Mouse (Mus musculus): ENCODE measurements at regions not wholly inside any gene's neighbourhood (a gene's known extent, or its start where the extent isn't known, plus 50 kb on each side); places are given as distances from the start of the nearest gene placed in this dataset.

DNA sequence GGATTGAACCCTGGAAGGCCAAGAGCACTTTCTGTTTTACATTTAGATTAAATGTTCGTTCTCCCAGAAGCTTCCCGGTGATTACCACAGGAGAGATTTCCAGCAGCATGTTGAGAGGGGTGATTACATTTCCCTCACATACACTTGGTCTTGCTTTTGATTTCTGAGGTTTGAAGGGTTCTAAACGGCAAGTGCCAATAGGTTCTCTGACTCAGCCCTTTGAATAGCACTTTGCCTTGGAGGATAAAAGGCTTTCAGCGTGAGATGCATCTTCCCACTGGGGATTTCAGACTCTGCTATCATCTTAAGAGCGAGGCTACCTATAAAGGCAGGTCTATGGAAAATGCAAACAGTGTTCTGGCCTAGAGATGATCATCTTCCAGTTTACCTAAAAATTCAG is 326.3 kb upstream of the Rgmb start:
- intact Hi-C loops (cut with DNase I), result no loop called here
- DNase-seq, result no peak
- Histone ChIP-seq H3K4me3 (no peak overlapping the region), H3K27ac (no peak overlapping the region)
- TF ChIP-seq CTCF (IDR thresholded peaks at IDR 0.05), result no peak

DNA sequence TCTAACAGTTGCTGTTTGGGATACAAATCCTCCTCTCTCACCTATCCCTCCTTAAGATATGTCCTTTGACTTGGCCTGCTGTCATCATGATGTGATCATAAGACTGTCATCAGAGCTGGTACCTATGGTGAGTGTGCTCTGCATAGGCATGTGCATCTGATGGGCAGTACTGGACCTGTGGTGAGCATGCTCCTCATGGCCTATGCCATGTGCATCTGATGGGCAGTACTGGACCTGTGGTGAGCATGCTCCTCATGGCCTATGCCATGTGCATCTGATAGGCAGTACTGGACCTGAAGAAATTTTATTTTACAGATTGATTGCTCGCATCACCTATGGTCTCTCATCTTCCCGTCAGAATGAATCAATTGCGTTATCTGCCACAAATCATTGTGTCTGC is 325.8 kb upstream of the Rgmb start:
- intact Hi-C loops (cut with DNase I), result no loop called here
- TF ChIP-seq CTCF (IDR thresholded peaks at IDR 0.05), result no peak
- DNase-seq, result no peak
- Histone ChIP-seq H3K4me3 (no peak overlapping the region), H3K27ac (no peak overlapping the region)

DNA sequence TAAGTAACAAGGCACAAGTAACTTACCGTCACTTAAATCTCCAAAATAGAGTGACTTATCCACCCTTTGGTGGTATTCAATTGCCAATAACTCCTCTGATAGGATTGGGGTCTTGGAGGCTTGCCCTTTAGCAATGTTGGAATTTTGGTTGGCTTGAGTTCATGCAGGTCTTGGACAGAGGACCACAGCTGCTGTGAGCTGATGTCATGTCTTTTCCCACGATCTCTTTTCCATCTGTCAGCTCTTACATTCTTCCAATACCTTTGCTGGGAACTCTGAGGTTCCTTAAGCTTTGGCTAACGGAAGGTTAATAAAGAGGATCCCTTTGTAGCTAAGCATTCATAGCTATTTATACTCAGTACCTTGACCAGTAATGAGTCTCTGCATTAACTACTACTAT is 324.7 kb upstream of the Rgmb start:
- intact Hi-C loops (cut with DNase I), result no loop called here
- TF ChIP-seq CTCF (IDR thresholded peaks at IDR 0.05), result no peak
- no peak for DNase-seq

More for the DNA sequence above, 324.7 kb upstream of the Rgmb start:
- Histone ChIP-seq H3K4me3 (no peak overlapping the region), H3K27ac (no peak overlapping the region)

All from gastrocnemius, adult 2 months (tissue).